Mouse (Mus musculus) heart, postnatal 0 days (tissue): ENCODE data around the gene Inppl1.

Experiments used
- CTCF ChIP-seq: IDR thresholded peaks from 2 replicates; pipeline ENCODE4 v1.5.1; 2016; ENCODE audit warnings: antibody characterized with exemption, control low read depth, low read depth
- EP300 ChIP-seq: IDR thresholded peaks from 2 replicates; pipeline ENCODE4 v1.6.1; 2016; ENCODE audit warnings: antibody characterized with exemption, low read depth

DNA sequence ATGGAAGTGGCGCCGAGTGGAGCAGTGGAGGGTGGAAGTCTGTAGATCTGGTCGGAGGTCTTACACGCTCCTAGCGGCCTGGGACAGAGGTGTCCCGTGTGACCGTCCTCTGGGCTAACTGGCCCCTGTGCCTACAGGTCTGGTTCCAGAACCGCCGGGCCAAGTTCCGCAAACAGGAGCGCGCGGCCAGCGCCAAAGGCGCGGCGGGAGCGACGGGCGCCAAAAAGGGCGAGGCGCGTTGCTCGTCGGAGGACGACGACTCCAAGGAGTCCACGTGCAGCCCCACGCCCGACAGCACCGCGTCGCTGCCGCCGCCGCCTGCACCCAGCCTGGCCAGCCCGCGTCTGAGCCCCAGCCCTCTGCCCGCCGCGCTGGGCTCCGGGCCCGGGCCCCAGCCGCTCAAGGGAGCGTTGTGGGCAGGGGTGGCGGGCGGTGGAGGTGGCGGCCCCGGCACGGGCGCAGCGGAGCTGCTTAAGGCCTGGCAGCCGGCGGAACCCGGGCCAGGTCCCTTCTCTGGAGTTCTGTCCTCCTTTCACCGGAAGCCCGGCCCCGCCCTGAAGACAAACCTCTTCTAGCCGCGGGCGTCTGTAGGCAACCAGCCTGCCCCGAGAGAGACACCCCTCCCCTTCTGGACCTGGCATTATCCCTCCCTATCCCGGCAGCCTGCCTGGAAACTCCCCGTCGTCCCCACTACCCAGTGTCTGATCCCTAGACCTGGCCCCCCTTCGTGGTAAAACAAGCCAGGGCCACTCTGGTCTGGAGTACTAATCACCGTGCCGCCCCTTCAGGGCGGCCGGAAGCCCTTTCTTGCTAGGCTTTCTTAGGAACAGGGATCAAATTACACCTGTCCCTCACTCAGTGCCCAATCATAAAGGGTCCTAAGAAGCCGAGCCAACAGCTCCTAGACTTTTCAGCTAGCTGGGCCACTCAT lies 16.2 kb downstream of the Inppl1 start:
- TF ChIP-seq CTCF: no peak
- no peak; the same call in 1 of the 2 replicates for TF ChIP-seq EP300
